Mouse (Mus musculus) fibroblast of lung, adult 2 months (primary cell): Measurements from ENCODE around the gene Mrto4.
"Not testable (repeated sequence)": the region's sequence is repeated elsewhere in the genome, so short reads cannot be mapped to it uniquely, and the experiment has no call there.

Source experiments
- DNase-seq: peaks from one replicate; pipeline ENCODE4 v3.0.0-alpha.2; 2011; ENCODE audit warnings: low read depth

Mrto4 gene

GRCm38 (mm10) chr4:139351931-139352711 lies at the start of gene Mrto4, which contains the start of the genes Emc1 and Ubr4:
Mrto4 (minus strand) TSS chr4:139352576.
Emc1 (plus strand) TSS chr4:139352587.
Ubr4 (plus strand) TSS chr4:139352609.
- DNase-seq = peak; percentile 52

GRCm38 (mm10) chr4:139400487-139400886 lies 48.1 kb upstream of the Mrto4 start:
- DNase-seq = no peak

DNA sequence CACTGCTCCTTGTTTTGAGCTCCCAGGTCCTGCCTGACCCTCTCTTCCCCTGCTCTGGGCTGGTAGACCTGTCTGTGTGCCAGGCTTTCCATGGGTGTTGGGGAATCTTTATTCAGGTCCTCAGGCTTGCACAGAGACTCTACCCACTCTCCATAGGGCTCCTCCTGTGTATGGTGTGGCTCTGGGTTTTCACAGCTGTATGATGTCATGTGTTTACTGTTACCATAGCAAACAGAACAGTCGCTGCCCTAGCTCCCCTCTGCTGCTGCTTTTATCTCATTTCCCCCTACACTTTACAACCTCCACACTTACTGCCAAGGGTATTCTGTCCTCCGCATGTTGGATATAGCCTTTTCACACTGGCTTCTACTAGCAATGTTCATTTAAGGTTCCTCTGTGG lies 43.1 kb upstream of the Mrto4 start:
- no peak for DNase-seq

- no peak for DNase-seq
Measured at GRCm38 (mm10) chr4:139389557-139389956, 37.2 kb upstream of the Mrto4 start.

DNA sequence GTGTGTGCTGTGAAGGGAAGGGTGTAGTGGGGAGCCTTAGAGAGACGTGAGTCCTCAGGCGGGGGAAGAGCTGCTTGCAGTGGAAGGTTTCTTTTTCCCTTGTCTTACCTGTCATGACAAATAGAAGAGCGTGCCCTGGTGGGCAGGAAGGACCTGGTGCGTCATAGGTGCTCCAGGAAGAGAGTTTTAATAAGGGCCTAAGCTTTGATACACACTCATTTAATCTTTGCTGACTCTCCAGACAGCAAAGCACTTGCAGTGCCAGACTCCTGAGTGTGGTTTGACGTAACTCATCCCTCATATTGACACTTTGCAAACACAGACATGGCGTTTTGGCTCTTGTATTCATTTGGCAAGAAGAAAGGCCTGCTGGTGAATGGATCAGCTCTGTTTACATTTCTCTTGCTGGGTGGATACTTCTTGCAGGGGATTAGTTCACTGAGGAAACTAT lies 34.5 kb upstream of the Mrto4 start:
- peak; percentile 83 for DNase-seq

DNA sequence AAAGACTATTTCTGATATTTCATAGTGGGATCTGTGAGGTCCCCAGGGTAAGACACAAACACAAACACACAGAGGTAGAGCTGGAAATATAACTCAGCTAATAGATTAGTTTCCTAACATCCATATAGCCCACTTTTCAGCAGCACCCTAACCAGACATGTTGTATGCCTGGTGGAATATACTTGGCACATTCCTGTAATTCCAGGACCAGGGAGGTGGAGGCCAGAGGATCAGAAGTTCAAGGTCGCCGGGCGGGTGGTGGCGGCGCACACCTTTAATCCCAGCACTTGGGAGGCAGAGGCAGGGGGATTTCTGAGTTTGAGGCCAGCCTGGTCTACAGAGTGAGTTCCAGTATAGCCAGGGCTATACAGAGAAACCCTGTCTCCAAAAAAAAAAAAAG lies 33.5 kb upstream of the Mrto4 start:
- DNase-seq = not testable (repeated sequence)

- no peak for DNase-seq
Measured at GRCm38 (mm10) chr4:139382231-139382630, 29.9 kb upstream of the Mrto4 start.

- DNase-seq = no peak
Measured at GRCm38 (mm10) chr4:139381452-139381845, 29.1 kb upstream of the Mrto4 start.

DNA sequence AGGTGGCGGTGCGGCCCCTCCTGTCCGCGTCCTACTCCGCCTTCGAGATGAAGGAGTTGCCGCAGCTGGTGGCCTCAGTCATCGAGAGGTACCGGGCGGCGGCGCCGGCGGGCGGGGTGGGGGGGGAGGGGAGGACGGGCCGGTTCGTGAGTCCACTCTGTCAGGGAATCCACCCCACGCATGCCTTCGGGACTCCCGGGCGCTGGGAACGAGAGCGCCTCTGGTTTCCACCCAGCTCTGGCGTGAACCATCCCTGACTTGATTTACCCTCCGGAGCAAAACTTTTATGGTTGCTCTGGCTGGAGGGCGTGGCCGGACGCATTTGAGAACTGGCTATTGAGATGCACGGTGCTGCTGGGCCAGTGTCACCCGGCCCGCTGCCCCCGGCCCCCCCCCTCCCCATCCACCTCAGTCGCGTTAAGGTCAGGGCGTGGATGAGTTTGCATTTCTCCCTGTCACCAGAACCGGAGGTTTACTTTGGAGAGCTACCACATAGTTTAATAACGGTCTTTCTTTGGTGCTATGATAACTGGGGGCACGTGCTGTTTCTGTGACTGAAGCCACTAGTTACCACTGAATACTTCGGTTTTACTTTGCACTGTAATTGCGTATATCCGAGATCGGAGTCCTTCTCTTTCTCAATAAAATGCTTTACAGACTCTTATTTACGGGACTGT lies 28.5 kb upstream of the Mrto4 start:
- DNase-seq = no peak

DNA sequence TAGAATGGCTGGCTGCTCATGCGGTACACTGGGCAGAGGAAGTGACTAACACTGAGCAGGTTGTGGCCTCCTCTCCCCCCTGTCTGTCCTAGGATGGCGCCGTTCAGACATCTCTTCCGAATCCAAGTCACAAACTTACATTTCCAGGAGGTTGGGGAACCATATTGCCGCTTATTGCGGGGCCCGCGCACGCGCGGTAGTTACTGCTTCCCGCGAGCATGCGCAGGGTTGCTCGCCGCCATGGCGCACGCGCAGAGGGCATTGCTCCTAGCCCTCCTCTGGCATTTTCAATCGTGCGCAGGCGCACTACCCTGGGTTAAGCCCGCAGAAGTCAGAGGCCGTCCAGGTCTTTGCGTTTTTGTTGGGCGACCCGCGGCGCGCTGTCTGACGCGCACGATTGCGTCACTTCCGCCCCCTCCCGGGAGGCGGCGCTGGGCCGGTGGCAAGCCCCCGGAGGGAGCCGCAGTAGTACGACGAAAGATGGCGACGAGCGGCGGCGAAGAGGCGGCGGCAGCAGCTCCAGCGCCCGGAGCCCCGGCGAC lies 27.9 kb upstream of the Mrto4 start:
- peak; percentile 99 for DNase-seq

- no peak for DNase-seq
Measured at GRCm38 (mm10) chr4:139379719-139380118, 27.3 kb upstream of the Mrto4 start.

DNA sequence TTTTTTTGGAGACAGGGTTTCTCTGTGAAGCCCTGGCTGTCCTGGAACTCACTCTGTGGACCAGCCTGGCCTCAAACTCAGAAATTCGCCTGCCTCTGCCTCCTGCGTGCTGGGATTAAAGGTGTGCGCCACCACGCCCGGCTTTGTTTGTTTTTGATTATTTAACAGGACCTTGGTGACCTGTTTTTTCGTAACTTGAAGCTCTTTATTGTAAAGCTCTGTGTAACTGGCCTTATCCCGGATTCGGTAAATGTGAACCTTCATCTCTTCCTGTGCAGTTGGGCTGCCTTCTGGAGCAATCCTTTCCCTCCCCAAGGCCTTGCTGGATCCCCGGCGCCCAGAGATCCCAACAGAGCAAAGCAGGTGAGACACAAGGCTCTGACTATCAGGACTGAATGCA lies 21.2 kb upstream of the Mrto4 start:
- DNase-seq = no peak

GRCm38 (mm10) chr4:139373130-139373529 lies 20.8 kb upstream of the Mrto4 start:
- DNase-seq = no peak

GRCm38 (mm10) chr4:139368038-139368437 lies 15.7 kb upstream of the Mrto4 start:
- no peak for DNase-seq

DNA sequence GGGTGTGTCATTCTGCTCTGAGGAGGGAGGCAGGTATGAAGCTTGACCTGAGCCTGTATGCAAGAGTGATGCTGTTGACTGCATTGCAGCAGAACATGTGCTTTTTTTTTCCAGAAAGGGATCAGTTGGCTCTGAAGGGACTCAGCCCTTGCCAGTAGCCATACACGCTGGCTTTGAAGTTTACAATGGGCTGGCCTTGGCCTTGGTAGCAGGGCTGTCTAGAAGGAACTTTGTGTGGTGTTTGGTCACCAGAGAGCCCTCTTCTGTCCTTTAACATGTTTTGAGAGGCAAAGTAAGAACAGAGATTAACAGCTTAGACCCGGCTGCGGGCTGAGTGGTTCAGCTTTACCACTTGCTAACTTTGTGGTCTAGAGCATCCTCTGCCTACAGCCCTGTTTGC lies 15.0 kb upstream of the Mrto4 start:
- no peak for DNase-seq

GRCm38 (mm10) chr4:139360761-139361548 lies 8.6 kb upstream of the Mrto4 start:
- DNase-seq = no peak

DNA sequence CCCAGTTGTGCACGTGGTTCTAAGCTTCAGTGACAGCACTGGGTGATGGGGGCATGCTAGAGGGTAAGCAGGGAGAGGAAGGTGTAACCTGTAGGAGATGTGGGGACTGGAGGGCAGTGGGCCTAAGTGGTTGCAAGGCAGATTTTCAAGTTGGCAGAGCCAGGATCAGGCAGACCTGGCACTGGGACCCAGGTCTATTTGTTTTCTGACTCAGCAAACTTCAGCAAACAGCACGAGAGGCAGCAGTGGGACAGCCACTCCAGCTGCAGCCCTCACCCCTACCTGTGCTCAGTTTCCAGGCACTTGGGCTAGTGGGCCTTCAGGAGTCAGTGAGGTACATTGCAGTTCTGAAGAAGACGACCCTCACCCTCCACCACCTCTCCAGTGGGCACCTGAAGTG lies 4.8 kb upstream of the Mrto4 start:
- no peak for DNase-seq

- DNase-seq = no peak
Measured at GRCm38 (mm10) chr4:139352832-139353231, 456 bp upstream of the Mrto4 start.

DNA sequence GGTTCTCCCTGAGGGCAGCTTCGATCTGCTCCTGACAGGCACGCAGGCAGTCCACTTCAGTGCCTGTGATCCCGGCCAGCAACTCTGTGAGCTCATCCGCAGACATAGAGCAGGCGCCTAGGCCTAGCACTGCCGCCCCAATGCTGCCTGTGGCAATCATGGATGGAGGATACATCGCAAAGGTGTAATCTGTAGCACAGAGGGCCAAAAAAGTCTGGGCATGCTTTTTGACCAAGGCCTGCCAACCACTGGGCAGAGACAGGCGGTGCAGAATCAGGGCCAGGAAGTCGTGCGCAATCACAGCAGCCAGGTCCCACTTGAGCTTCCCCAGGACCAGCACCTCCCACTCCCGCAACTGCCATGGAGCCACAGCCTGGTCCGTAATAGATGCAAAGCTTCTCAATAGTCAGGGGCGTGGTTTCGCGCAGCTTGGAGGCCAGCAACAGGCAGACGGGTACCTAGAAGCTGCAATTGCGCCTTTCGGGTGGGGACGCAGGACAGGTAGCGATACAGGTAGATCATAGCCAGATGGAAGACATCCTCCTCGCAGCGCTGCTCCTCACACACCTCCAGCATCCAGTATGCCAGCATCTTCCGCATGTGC lies 6.9 kb downstream of the Mrto4 start:
- DNase-seq = no peak

DNA sequence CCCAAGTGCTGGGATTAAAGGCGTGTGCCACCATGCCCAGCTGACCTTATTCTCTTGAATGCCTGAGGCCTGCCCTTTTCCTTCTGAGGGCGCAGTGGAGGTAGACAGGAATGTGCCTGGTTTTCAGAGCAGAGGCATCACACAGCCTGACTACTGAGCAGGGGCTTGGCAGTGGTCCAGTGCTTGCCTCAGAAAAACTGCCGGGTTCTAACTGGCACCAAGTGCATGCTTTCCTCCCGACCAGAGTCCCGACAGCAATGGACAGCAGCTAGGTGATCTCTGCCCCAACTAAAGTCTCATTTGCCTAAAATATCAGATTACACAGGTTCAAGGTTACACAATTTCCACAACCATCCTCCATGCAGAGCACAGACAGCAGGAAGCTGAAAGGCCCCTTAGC lies 8.7 kb downstream of the Mrto4 start:
- DNase-seq = no peak

GRCm38 (mm10) chr4:139341556-139342233 lies 10.7 kb downstream of the Mrto4 start:
- DNase-seq = no peak
